12 mouse cellular contexts compared by ENCODE assay signal in genomic region chr5:123005716-123006592, GRCm38 (mm10). TPM values are rescaled to one million over a fixed set of nuclear protein-coding genes. Genes with fewer than 3 reads are reported as not detected.
DNase-seq lines count a peak whose midpoint lies in the region; ATAC-seq and TF ChIP-seq lines count a peak whose summit lies in the region.
"Had no signal": no experiment of that assay in that cellular context is flagged by ENCODE, and none has a peak within 500 bp of the region (broad histone marks: within the 10 kb centered on the region; RNA-seq: fewer than 3 reads in every experiment).

No protein-coding gene starts in this region.

- H3K79me2 ChIP-seq in myocyte (ENCODE audit: control insufficient read depth, insufficient read depth) = no peaks in the 10 kb centered on the region

- no peak overlapping the region for H3K4me3 ChIP-seq in neural tube, embryonic 13.5 days
- H3K4me3 ChIP-seq in hindbrain, embryonic 12.5 days = no peak overlapping the region
- no peak overlapping the region for H3K4me3 ChIP-seq in myocyte

- peak; percentile 47 for DNase-seq in gastrocnemius, postnatal 10 days
- DNase-seq in gastrocnemius, adult 8-10 months (ENCODE audit: low spot score in 2 of 2) = no peak
- no peak for DNase-seq in neural tube, embryonic 10.5 days (ENCODE audit: extremely low spot score, low spot score)
- DNase-seq in kidney, postnatal 14 days = no peak
- DNase-seq: adrenal gland, postnatal 36 days; liver, postnatal 0 days had no signal

- no peaks in the 10 kb centered on the region for H3K36me3 ChIP-seq in neural tube, embryonic 13.5 days
- no peaks in the 10 kb centered on the region for H3K36me3 ChIP-seq in hindbrain, embryonic 12.5 days
- no peaks in the 10 kb centered on the region for H3K36me3 ChIP-seq in myocyte (ENCODE audit: control insufficient read depth, insufficient read depth)

- no peaks in the 10 kb centered on the region for H3K27me3 ChIP-seq in neural tube, embryonic 13.5 days
- no peaks in the 10 kb centered on the region for H3K27me3 ChIP-seq in hindbrain, embryonic 12.5 days
- H3K27me3 ChIP-seq in myocyte (ENCODE audit: control insufficient read depth, insufficient read depth, insufficient read length) = no peaks in the 10 kb centered on the region

- peak overlapping the region; percentile 52; the same call in 1 of the 2 replicates for H3K27ac ChIP-seq in neural tube, embryonic 13.5 days (replicated peaks)
- H3K27ac ChIP-seq in hindbrain, embryonic 12.5 days = peak overlapping the region; percentile 62

- H3K9ac ChIP-seq in neural tube, embryonic 13.5 days = no peak overlapping the region
- H3K9ac ChIP-seq in hindbrain, embryonic 12.5 days = no peak overlapping the region
- H3K9ac ChIP-seq: liver, postnatal 0 days had no signal

- TF ChIP-seq POLR2A in myocyte (IDR thresholded peaks at IDR 0.05; ENCODE audit: insufficient read length, low read depth) = no peak

- H3K9me3 ChIP-seq in neural tube, embryonic 13.5 days = no peaks in the 10 kb centered on the region
- H3K9me3 ChIP-seq in hindbrain, embryonic 12.5 days (replicated peaks) = no peaks in the 10 kb centered on the region

- 65% methylated on average over 19 of the region's 19 CpGs for WGBS in neural tube, embryonic 13.5 days
- WGBS in hindbrain, embryonic 12.5 days = 58% methylated on average over 19 of the region's 19 CpGs

- ATAC-seq in neural tube, embryonic 13.5 days (ENCODE audit: low read depth) = peak; percentile 53; the same call in 1 of the 2 replicates
- peak; percentile 29; the same call in 1 of the 2 replicates for ATAC-seq in hindbrain, embryonic 12.5 days (ENCODE audit: low FRiP score)
- no peak for ATAC-seq in activated CD4-positive, CD25-positive, alpha-beta regulatory T cell, adult 4 months
- ATAC-seq: inflammation-experienced regulatory T-cells, adult 6 months; liver, postnatal 0 days had no signal

- H3K4me2 ChIP-seq in neural tube, embryonic 13.5 days = 0 out of 2 replicates have a peak overlapping the region, but pooled peaks have one; percentile 1
- peak overlapping the region; percentile 11; the same call in 1 of the 2 replicates for H3K4me2 ChIP-seq in hindbrain, embryonic 12.5 days (replicated peaks)
- H3K4me2 ChIP-seq in myocyte (ENCODE audit: low read depth) = no peak overlapping the region

- no peak overlapping the region for H3ac ChIP-seq in myocyte (ENCODE audit: control insufficient read depth, insufficient read length)

- H3K4me1 ChIP-seq in neural tube, embryonic 13.5 days (replicated peaks) = peaks cover 19% of the 10 kb centered on the region
- H3K4me1 ChIP-seq in hindbrain, embryonic 12.5 days = peaks cover 5% of the 10 kb centered on the region; the same call in 1 of the 2 replicates

TF ChIP-seq in myocyte, 11 proteins besides CTCF, POLR2A, EP300 and RAD21:
- TF ChIP-seq MAX (IDR thresholded peaks at IDR 0.05; ENCODE audit: low read depth) = no peak
- peak in 2 of 3 experiments; percentile 54 to 64 for TF ChIP-seq MYOD1 (IDR thresholded peaks at IDR 0.05; ENCODE audit: control insufficient read depth in 1 of 3, insufficient read length in 2 of 3, low read depth in 2 of 3)
- TF ChIP-seq POLR2AphosphoS2 (IDR thresholded peaks at IDR 0.05; ENCODE audit: insufficient read length, low read depth) = no peak
- TF ChIP-seq MYOG (IDR thresholded peaks at IDR 0.05; ENCODE audit: control insufficient read depth in 1 of 3, insufficient read depth in 1 of 3, insufficient read length in 2 of 3, low read depth in 2 of 3) = peak in 1 of 3 experiments; percentile 65
TF ChIP-seq in myocyte: peak in this region for 2.

RNA-seq across cellular contexts. Expression of gene Orai1, which starts 8.9 kb away (rescaled TPM):
- total RNA-seq in gastrocnemius, postnatal 10 days (2021) = 10 to 100 TPM; 43.8 to 45.4 TPM
- total RNA-seq in gastrocnemius, adult 8-10 months (2022) = 10 to 100 TPM; 27.8 to 35.0 (median 29.8) TPM
- polyA plus RNA-seq in neural tube, embryonic 13.5 days (2015; fragmentation: Nextera tagmentation; extraction: Ambion mirVana) = 12.9 and 13.1 TPM in 2 replicates
- polyA plus RNA-seq in hindbrain, embryonic 12.5 days (2016; fragmentation: Nextera tagmentation; extraction: Ambion mirVana) = 13.5 and 13.6 TPM in 2 replicates
- polyA plus RNA-seq in myocyte (2012; fragmentation: generic; extraction: Trizol) = 36.7 TPM
- 1 to 10 TPM; 8.1 to 9.4 TPM for polyA plus RNA-seq in activated CD4-positive, CD25-positive, alpha-beta regulatory T cell, adult 4 months (2017; shearing (Covaris generic))

RNA-seq across cellular contexts. Expression of gene Kdm2b, which starts 16.3 kb away (rescaled TPM):
- 10 to 100 TPM; 18.4 to 23.8 TPM for total RNA-seq in gastrocnemius, postnatal 10 days (2021)
- 10 to 100 TPM; 11.1 to 15.6 (median 13.1) TPM for total RNA-seq in gastrocnemius, adult 8-10 months (2022)
- 91.7 and 95.0 TPM in 2 replicates for polyA plus RNA-seq in neural tube, embryonic 13.5 days (2015; fragmentation: Nextera tagmentation; extraction: Ambion mirVana)
- 112 and 115 TPM in 2 replicates for polyA plus RNA-seq in hindbrain, embryonic 12.5 days (2016; fragmentation: Nextera tagmentation; extraction: Ambion mirVana)
- polyA plus RNA-seq in myocyte (2012; fragmentation: generic; extraction: Trizol) = 10.1 TPM
- polyA plus RNA-seq in activated CD4-positive, CD25-positive, alpha-beta regulatory T cell, adult 4 months (2017; shearing (Covaris generic)) = 10 to 100 TPM; 28.2 to 43.2 TPM

RNA-seq across cellular contexts. Expression of gene Morn3, which starts 40.9 kb away (rescaled TPM):
- total RNA-seq in gastrocnemius, postnatal 10 days (2021) = not detected
- not detected for total RNA-seq in gastrocnemius, adult 8-10 months (2022)
- 0.67 and 1.0 TPM in 2 replicates for polyA plus RNA-seq in neural tube, embryonic 13.5 days (2015; fragmentation: Nextera tagmentation; extraction: Ambion mirVana)
- polyA plus RNA-seq in hindbrain, embryonic 12.5 days (2016; fragmentation: Nextera tagmentation; extraction: Ambion mirVana) = 0.35 and 0.73 TPM in 2 replicates
- not detected for polyA plus RNA-seq in myocyte (2012; fragmentation: generic; extraction: Trizol)
- 1 to 10 TPM; 3.2 to 4.9 TPM for polyA plus RNA-seq in activated CD4-positive, CD25-positive, alpha-beta regulatory T cell, adult 4 months (2017; shearing (Covaris generic))
- total RNA-seq: adrenal gland, postnatal 36 days had no signal
- polyA plus RNA-seq: C2C12; liver, postnatal 0 days had no signal
